Mouse (Mus musculus) cortical plate, adult 2 months (tissue): ENCODE results near the gene Ndufs6.

Experiments used
- CTCF ChIP-seq: fragments of 200-500 bp; IDR thresholded peaks from 2 replicates; pipeline ENCODE4 v1.5.1; 2011; ENCODE audit warnings: mild to moderate bottlenecking, control low read depth, low read length; ENCODE audit not compliant: insufficient read depth; ENCODE audit errors: extremely low read depth
- POLR2A ChIP-seq: fragments of 200-500 bp; IDR thresholded peaks from 2 replicates; pipeline ENCODE4 v1.6.1; 2011; ENCODE audit warnings: mild to moderate bottlenecking, low read length, control low read depth; ENCODE audit not compliant: insufficient read depth; ENCODE audit errors: extremely low read depth

- TF ChIP-seq CTCF (no peak), POLR2A (no peak)
Measured at GRCm38 (mm10) chr13:73298717-73299116, 29.6 kb downstream of the Ndufs6 start.
